Mouse (Mus musculus): ENCODE data around the gene Rnls. TPM values are rescaled to one million over a fixed set of nuclear protein-coding genes. Genes with fewer than 3 reads are reported as not detected.

The Rnls gene
- total and polyA plus RNA-seq, 3 experiments: 1.7 to 3.7 (median 2.8) TPM

GRCm38 (mm10) chr19:33318785-33319184, 73.3 kb downstream of the Rnls start:
- Histone ChIP-seq H3K79me2 (replicated peaks; ENCODE audit: control insufficient read depth, extremely low read depth, insufficient read depth, poor library complexity, severe bottlenecking) (no peaks in the 10 kb centered on the region), H3K4me1 (ENCODE audit: control insufficient read depth in 1 of 2, insufficient read depth in 2 of 2) (peaks cover 0 to 9% of the 10 kb centered on the region in 2 experiments; a peak in 1 of 4 replicates), H3K4me3 (replicated peaks in 1 of 3; ENCODE audit: low read depth in 2 of 3, low read length in 2 of 3, poor library complexity in 1 of 3) (no peak overlapping the region), H3K27me3 (replicated peaks) (no peaks in the 10 kb centered on the region), H3K36me3 (replicated peaks in 1 of 2; ENCODE audit: control insufficient read depth in 1 of 2, insufficient read depth in 1 of 2, low read length in 1 of 2) (no peaks in the 10 kb centered on the region), H3K27ac (ENCODE audit: insufficient read depth, low read depth) (no peak overlapping the region), H3K9me3 (replicated peaks; ENCODE audit: low read length) (no peaks in the 10 kb centered on the region), H3K9ac (ENCODE audit: insufficient read depth, low read depth) (no peak overlapping the region), H3K4me2 (ENCODE audit: insufficient read depth, low read depth, poor library complexity, severe bottlenecking) (no peak overlapping the region)
- TF ChIP-seq NELFE (IDR thresholded peaks at IDR 0.05; ENCODE audit: low read depth, low read length): no peak
- no peak for TF ChIP-seq BHLHE40 (IDR thresholded peaks at IDR 0.05; ENCODE audit: low read depth, low read length)
- TF ChIP-seq UBTF (IDR thresholded peaks at IDR 0.05; ENCODE audit: low read depth, low read length): no peak
- TF ChIP-seq ZNF384 (IDR thresholded peaks at IDR 0.05; ENCODE audit: low read depth, low read length): no peak
- no peak for TF ChIP-seq JUND (conservative IDR thresholded peaks at IDR 0.05; ENCODE audit: low read depth, low read length)
- TF ChIP-seq HCFC1 (IDR thresholded peaks at IDR 0.05; ENCODE audit: low read depth, low read length): no peak
- TF ChIP-seq POLR2AphosphoS2 (IDR thresholded peaks at IDR 0.05; ENCODE audit: low read depth, low read length): no peak
- TF ChIP-seq SIN3A (IDR thresholded peaks at IDR 0.05; ENCODE audit: low read length): no peak
- TF ChIP-seq CTCF (conservative IDR thresholded peaks at IDR 0.05 in 1 of 2, IDR thresholded peaks at IDR 0.05 in 1 of 2; ENCODE audit: low read depth in 2 of 2, low read length in 2 of 2): no peak
- TF ChIP-seq ZMIZ1 (IDR thresholded peaks at IDR 0.05; ENCODE audit: low read depth, low read length): no peak
- no peak for TF ChIP-seq SMC3 (IDR thresholded peaks at IDR 0.05; ENCODE audit: low read depth, low read length)
- TF ChIP-seq ETS1 (conservative IDR thresholded peaks at IDR 0.05; ENCODE audit: low read depth, low read length): no peak
- TF ChIP-seq ELF1 (IDR thresholded peaks at IDR 0.05; ENCODE audit: low read depth, low read length): no peak
- no peak for TF ChIP-seq ZC3H11A (IDR thresholded peaks at IDR 0.05; ENCODE audit: low read depth, low read length)
- no peak for TF ChIP-seq MAZ (IDR thresholded peaks at IDR 0.05; ENCODE audit: low read depth, low read length)
- TF ChIP-seq CHD2 (IDR thresholded peaks at IDR 0.05; ENCODE audit: low read length): no peak
- no peak for DNase-seq (ENCODE audit: extremely low read depth)
- dilution Hi-C loops (cut with MboI; ENCODE audit: extremely low pct_ligation_motif_present, extremely low pct_unique_long_range_greater_than_20kb, low sequenced_read_pairs): no loop called here
- in situ Hi-C loops (cut with MboI; ENCODE audit: low pct_ligation_motif_present, low pct_unique_long_range_greater_than_20kb, low sequenced_read_pairs): no loop called here

GRCm38 (mm10) chr19:33317130-33317529, 75.0 kb downstream of the Rnls start:
- no peaks in the 10 kb centered on the region for H3K9me3 ChIP-seq (replicated peaks; ENCODE audit: low read length)
- TF ChIP-seq TBP (conservative IDR thresholded peaks at IDR 0.05; ENCODE audit: low read depth, low read length) (no peak), ZKSCAN1 (IDR thresholded peaks at IDR 0.05; ENCODE audit: borderline replicate concordance, low read depth, low read length) (no peak), ZMIZ1 (IDR thresholded peaks at IDR 0.05; ENCODE audit: low read depth, low read length) (no peak), POLR2AphosphoS2 (IDR thresholded peaks at IDR 0.05; ENCODE audit: low read depth, low read length) (no peak), MAX (IDR thresholded peaks at IDR 0.05; ENCODE audit: low read length) (no peak), MEF2A (IDR thresholded peaks at IDR 0.05; ENCODE audit: borderline replicate concordance, low read depth, low read length) (no peak), ZC3H11A (IDR thresholded peaks at IDR 0.05; ENCODE audit: low read depth, low read length) (no peak), NELFE (IDR thresholded peaks at IDR 0.05; ENCODE audit: low read depth, low read length) (no peak), SIN3A (IDR thresholded peaks at IDR 0.05; ENCODE audit: low read length) (no peak), CHD2 (IDR thresholded peaks at IDR 0.05; ENCODE audit: low read length) (no peak)
- peak overlapping the region; percentile 61; the same call in 1 of the 2 replicates for H3K4me2 ChIP-seq (ENCODE audit: insufficient read depth, low read depth, poor library complexity, severe bottlenecking)
- no peak overlapping the region for H3K9ac ChIP-seq (ENCODE audit: insufficient read depth, low read depth)
- no peaks in the 10 kb centered on the region for H3K27me3 ChIP-seq (replicated peaks)
- H3K79me2 ChIP-seq (replicated peaks; ENCODE audit: control insufficient read depth, extremely low read depth, insufficient read depth, poor library complexity, severe bottlenecking): no peaks in the 10 kb centered on the region
- DNase-seq (ENCODE audit: extremely low read depth): no peak
- dilution Hi-C loops (cut with MboI; ENCODE audit: extremely low pct_ligation_motif_present, extremely low pct_unique_long_range_greater_than_20kb, low sequenced_read_pairs) (no loop called here), in situ Hi-C loops (cut with MboI; ENCODE audit: low pct_ligation_motif_present, low pct_unique_long_range_greater_than_20kb, low sequenced_read_pairs) (no loop called here)
- H3K27ac ChIP-seq (ENCODE audit: insufficient read depth, low read depth): no peak overlapping the region
- H3K4me1 ChIP-seq (ENCODE audit: control insufficient read depth in 1 of 2, insufficient read depth in 2 of 2): peaks cover 0 to 9% of the 10 kb centered on the region in 2 experiments; a peak in 1 of 4 replicates
- H3K4me3 ChIP-seq (replicated peaks in 1 of 3; ENCODE audit: low read depth in 2 of 3, low read length in 2 of 3, poor library complexity in 1 of 3): no peak overlapping the region
- no peaks in the 10 kb centered on the region for H3K36me3 ChIP-seq (replicated peaks in 1 of 2; ENCODE audit: control insufficient read depth in 1 of 2, insufficient read depth in 1 of 2, low read length in 1 of 2)

Data from CH12.LX (cell line).